Mouse (Mus musculus): ENCODE data around the gene Gm49486. TPM values are rescaled to one million over a fixed set of nuclear protein-coding genes. Genes with fewer than 3 reads are reported as not detected.
"Not testable (repeated sequence)": the region's sequence is repeated elsewhere in the genome, so short reads cannot be mapped to it uniquely, and the experiment has no call there.

Gm49486 gene
- polyA plus RNA-seq, 1 experiment from 2014 or later: 1.5 TPM

- Histone ChIP-seq H3K4me3 (ENCODE audit: low read depth, low read length) (no peak overlapping the region), H3K4me1 (ENCODE audit: control insufficient read depth, insufficient read depth, low read length) (no peaks in the 10 kb centered on the region), H3K27ac (ENCODE audit: low read depth, low read length) (no peak overlapping the region; the same call in 1 of the 2 replicates), H3K9me3 (ENCODE audit: control insufficient read depth, low read length) (no peaks in the 10 kb centered on the region), H3K36me3 (ENCODE audit: control insufficient read depth, insufficient read depth, low read length) (no peaks in the 10 kb centered on the region), H3K4me2 (ENCODE audit: low read depth, low read length) (no peak overlapping the region), H3K27me3 (ENCODE audit: control insufficient read depth, insufficient read depth, low read length) (no peaks in the 10 kb centered on the region), H3K9ac (replicated peaks; ENCODE audit: low read depth, low read length) (no peak overlapping the region)
- WGBS: 71% methylated on average over 6 of the region's 6 CpGs
- ATAC-seq (ENCODE audit: low read depth): no peak
These were observed 15.6 kb upstream of the Gm49486 start for GRCm38 (mm10) chr15:79213591-79213990.

- Histone ChIP-seq H3K4me1 (ENCODE audit: control insufficient read depth, insufficient read depth, low read length) (no peaks in the 10 kb centered on the region), H3K27ac (ENCODE audit: low read depth, low read length) (no peak overlapping the region)
- WGBS: 79% methylated on average over 3 of the region's 3 CpGs
These were observed 13.0 kb upstream of the Gm49486 start for GRCm38 (mm10) chr15:79216191-79216590.

GRCm38 (mm10) chr15:79219572-79219971 lies 9.6 kb upstream of the Gm49486 start:
- ATAC-seq (ENCODE audit: low read depth): no peak
- WGBS: 0% methylated on average over 1 of the region's 1 CpGs
- H3K27ac ChIP-seq (ENCODE audit: low read depth, low read length): no peak overlapping the region

More at GRCm38 (mm10) chr15:79216191-79216590, 13.0 kb upstream of the Gm49486 start:
- Histone ChIP-seq H3K27me3 (ENCODE audit: control insufficient read depth, insufficient read depth, low read length) (no peaks in the 10 kb centered on the region), H3K9me3 (ENCODE audit: control insufficient read depth, low read length) (no peaks in the 10 kb centered on the region), H3K4me3 (ENCODE audit: low read depth, low read length) (no peak overlapping the region), H3K9ac (replicated peaks; ENCODE audit: low read depth, low read length) (no peak overlapping the region), H3K4me2 (ENCODE audit: low read depth, low read length) (no peak overlapping the region), H3K36me3 (ENCODE audit: control insufficient read depth, insufficient read depth, low read length) (no peaks in the 10 kb centered on the region)
- ATAC-seq (ENCODE audit: low read depth): no peak

GRCm38 (mm10) chr15:79223641-79224040 lies 5.5 kb upstream of the Gm49486 start:
- no peaks in the 10 kb centered on the region for H3K27me3 ChIP-seq (ENCODE audit: control insufficient read depth, insufficient read depth, low read length)
- H3K4me2 ChIP-seq (ENCODE audit: low read depth, low read length): no peak overlapping the region
- ATAC-seq (ENCODE audit: low read depth): no peak
- WGBS: 9% methylated on average over 3 of the region's 5 CpGs
- H3K9me3 ChIP-seq (ENCODE audit: control insufficient read depth, low read length): no peaks in the 10 kb centered on the region
- no peak overlapping the region for H3K27ac ChIP-seq (ENCODE audit: low read depth, low read length)
- H3K4me3 ChIP-seq (ENCODE audit: low read depth, low read length): no peak overlapping the region
- no peaks in the 10 kb centered on the region for H3K36me3 ChIP-seq (ENCODE audit: control insufficient read depth, insufficient read depth, low read length)
- H3K9ac ChIP-seq (replicated peaks; ENCODE audit: low read depth, low read length): no peak overlapping the region
- H3K4me1 ChIP-seq (ENCODE audit: control insufficient read depth, insufficient read depth, low read length): peaks cover 6% of the 10 kb centered on the region

More at GRCm38 (mm10) chr15:79219572-79219971, 9.6 kb upstream of the Gm49486 start:
- Histone ChIP-seq H3K4me3 (ENCODE audit: low read depth, low read length) (no peak overlapping the region), H3K36me3 (ENCODE audit: control insufficient read depth, insufficient read depth, low read length) (no peaks in the 10 kb centered on the region), H3K4me1 (ENCODE audit: control insufficient read depth, insufficient read depth, low read length) (no peaks in the 10 kb centered on the region), H3K27me3 (ENCODE audit: control insufficient read depth, insufficient read depth, low read length) (no peaks in the 10 kb centered on the region), H3K9ac (replicated peaks; ENCODE audit: low read depth, low read length) (no peak overlapping the region; the same call in 1 of the 2 replicates), H3K4me2 (ENCODE audit: low read depth, low read length) (no peak overlapping the region), H3K9me3 (ENCODE audit: control insufficient read depth, low read length) (no peaks in the 10 kb centered on the region)

GRCm38 (mm10) chr15:79224685-79225084 lies 4.5 kb upstream of the Gm49486 start:
- Histone ChIP-seq H3K27me3 (ENCODE audit: control insufficient read depth, insufficient read depth, low read length) (no peaks in the 10 kb centered on the region), H3K4me1 (ENCODE audit: control insufficient read depth, insufficient read depth, low read length) (peaks cover 9% of the 10 kb centered on the region), H3K9me3 (ENCODE audit: control insufficient read depth, low read length) (no peaks in the 10 kb centered on the region), H3K4me2 (ENCODE audit: low read depth, low read length) (no peak overlapping the region), H3K36me3 (ENCODE audit: control insufficient read depth, insufficient read depth, low read length) (no peaks in the 10 kb centered on the region), H3K4me3 (ENCODE audit: low read depth, low read length) (no peak overlapping the region), H3K27ac (ENCODE audit: low read depth, low read length) (no peak overlapping the region), H3K9ac (replicated peaks; ENCODE audit: low read depth, low read length) (no peak overlapping the region)
- peak; percentile 57 for ATAC-seq (ENCODE audit: low read depth)
- 4% methylated on average over 5 of the region's 5 CpGs for WGBS

GRCm38 (mm10) chr15:79225780-79226179 lies 3.4 kb upstream of the Gm49486 start:
- H3K27ac ChIP-seq (ENCODE audit: low read depth, low read length); H3K36me3 ChIP-seq (ENCODE audit: control insufficient read depth, insufficient read depth, low read length); H3K4me2 ChIP-seq (ENCODE audit: low read depth, low read length); H3K27me3 ChIP-seq (ENCODE audit: control insufficient read depth, insufficient read depth, low read length); H3K9ac ChIP-seq (replicated peaks; ENCODE audit: low read depth, low read length); H3K4me3 ChIP-seq (ENCODE audit: low read depth, low read length); ATAC-seq (ENCODE audit: low read depth); H3K9me3 ChIP-seq (ENCODE audit: control insufficient read depth, low read length): not testable (repeated sequence)
- 62% methylated on average over 2 of the region's 2 CpGs for WGBS
- peaks cover 14% of the 10 kb centered on the region for H3K4me1 ChIP-seq (ENCODE audit: control insufficient read depth, insufficient read depth, low read length)

GRCm38 (mm10) chr15:79235268-79235667 lies 6.1 kb downstream of the Gm49486 start:
- H3K4me3 ChIP-seq (ENCODE audit: low read depth, low read length): no peak overlapping the region
- H3K27me3 ChIP-seq (ENCODE audit: control insufficient read depth, insufficient read depth, low read length): no peaks in the 10 kb centered on the region
- H3K36me3 ChIP-seq (ENCODE audit: control insufficient read depth, insufficient read depth, low read length): peaks cover 18% of the 10 kb centered on the region
- H3K9ac ChIP-seq (replicated peaks; ENCODE audit: low read depth, low read length): no peak overlapping the region
- H3K4me2 ChIP-seq (ENCODE audit: low read depth, low read length): no peak overlapping the region
- ATAC-seq (ENCODE audit: low read depth): no peak
- no peak overlapping the region for H3K27ac ChIP-seq (ENCODE audit: low read depth, low read length)
- H3K9me3 ChIP-seq (ENCODE audit: control insufficient read depth, low read length): no peaks in the 10 kb centered on the region
- H3K4me1 ChIP-seq (ENCODE audit: control insufficient read depth, insufficient read depth, low read length): no peaks in the 10 kb centered on the region; the same call in 1 of the 2 replicates
- 74% methylated on average over 9 of the region's 9 CpGs for WGBS

GRCm38 (mm10) chr15:79238036-79238435 lies 8.8 kb downstream of the Gm49486 start:
- Histone ChIP-seq H3K27me3 (ENCODE audit: control insufficient read depth, insufficient read depth, low read length) (no peaks in the 10 kb centered on the region), H3K4me3 (ENCODE audit: low read depth, low read length) (no peak overlapping the region)
- ATAC-seq (ENCODE audit: low read depth): no peak

GRCm38 (mm10) chr15:79242574-79243233 lies 13.5 kb downstream of the Gm49486 start:
- 81% methylated on average over 13 of the region's 13 CpGs for WGBS
- Histone ChIP-seq H3K27me3 (ENCODE audit: control insufficient read depth, insufficient read depth, low read length) (no peaks in the 10 kb centered on the region), H3K9me3 (ENCODE audit: control insufficient read depth, low read length) (no peaks in the 10 kb centered on the region), H3K27ac (ENCODE audit: low read depth, low read length) (peak overlapping the region; percentile 78), H3K4me1 (ENCODE audit: control insufficient read depth, insufficient read depth, low read length) (peaks cover 5% of the 10 kb centered on the region; the same call in 1 of the 2 replicates), H3K36me3 (ENCODE audit: control insufficient read depth, insufficient read depth, low read length) (peaks cover 42% of the 10 kb centered on the region), H3K4me3 (ENCODE audit: low read depth, low read length) (no peak overlapping the region), H3K4me2 (ENCODE audit: low read depth, low read length) (no peak overlapping the region), H3K9ac (replicated peaks; ENCODE audit: low read depth, low read length) (0 out of 2 replicates have a peak overlapping the region, but pooled peaks have one; percentile 26)
- ATAC-seq (ENCODE audit: low read depth): peak; percentile 44

More at GRCm38 (mm10) chr15:79238036-79238435, 8.8 kb downstream of the Gm49486 start:
- peaks cover 23% of the 10 kb centered on the region for H3K36me3 ChIP-seq (ENCODE audit: control insufficient read depth, insufficient read depth, low read length)
- H3K9ac ChIP-seq (replicated peaks; ENCODE audit: low read depth, low read length): no peak overlapping the region
- no peak overlapping the region for H3K4me2 ChIP-seq (ENCODE audit: low read depth, low read length)
- no peaks in the 10 kb centered on the region for H3K9me3 ChIP-seq (ENCODE audit: control insufficient read depth, low read length)
- H3K27ac ChIP-seq (ENCODE audit: low read depth, low read length): no peak overlapping the region
- 75% methylated on average over 6 of the region's 6 CpGs for WGBS
- H3K4me1 ChIP-seq (ENCODE audit: control insufficient read depth, insufficient read depth, low read length): no peaks in the 10 kb centered on the region

Measured in neural tube, embryonic 14.5 days (tissue).